Mouse (Mus musculus) intestine, embryonic 16.5 days (tissue): ENCODE results near the gene Adgrb3. TPM values are rescaled to one million over a fixed set of nuclear protein-coding genes. Genes with fewer than 3 reads are reported as not detected.

Experiments used
- ATAC-seq: fragments of 200-750 bp; cut with Nextera tagmentation; 2 replicates; pipeline ENCODE4 v1.8.0; 2017; ENCODE audit warnings: moderate TSS enrichment, moderate library complexity
- H3K27ac ChIP-seq: fragments of 300-500 bp; sonication (generic); 2 replicates; pipeline ENCODE4 v1.5.1; 2014; ENCODE audit warnings: mild to moderate bottlenecking, low read length
- H3K27me3 ChIP-seq: fragments of 300-500 bp; sonication (generic); replicated peaks from 2 replicates; pipeline ENCODE4 v1.6.1; 2014; ENCODE audit warnings: low read length, control low read depth, mixed read lengths; ENCODE audit not compliant: control insufficient read depth, insufficient read depth
- H3K36me3 ChIP-seq: fragments of 300-500 bp; sonication (generic); 2 replicates; pipeline ENCODE4 v1.6.1; 2014; ENCODE audit warnings: low read length, control low read depth; ENCODE audit not compliant: control insufficient read depth, insufficient read depth
- H3K4me1 ChIP-seq: fragments of 300-500 bp; sonication (generic); 2 replicates; pipeline ENCODE4 v1.6.1; 2014; ENCODE audit warnings: low read length, control low read depth, mixed read lengths; ENCODE audit not compliant: control insufficient read depth, insufficient read depth
- H3K4me2 ChIP-seq: fragments of 300-500 bp; sonication (generic); 2 replicates; pipeline ENCODE4 v1.6.1; 2014; ENCODE audit warnings: low read depth, low read length, control low read depth
- H3K4me3 ChIP-seq: fragments of 300-500 bp; sonication (generic); 2 replicates; pipeline ENCODE4 v1.5.1; 2014; ENCODE audit warnings: mild to moderate bottlenecking, low read length
- H3K9ac ChIP-seq: fragments of 300-500 bp; sonication (generic); 2 replicates; pipeline ENCODE4 v1.6.1; 2014; ENCODE audit warnings: low read depth, low read length
- H3K9me3 ChIP-seq: fragments of 300-500 bp; sonication (generic); 2 replicates; pipeline ENCODE4 v1.6.1; 2016; ENCODE audit warnings: low read length, control low read depth; ENCODE audit not compliant: control insufficient read depth
- WGBS: fragments of 180-500 bp; shearing (Covaris S2); extraction: QIAGEN DNeasy Blood & Tissue Kit; methylation state at CpG from one replicate; pipeline ENCODE4 v1.1.7; 2014; 5-methylcytosine and 5-hydroxymethylcytosine counted together
- polyA plus RNA-seq: library from polyadenylated mRNA; unstranded; fragments of >200 nt; fragmentation: Nextera tagmentation; extraction: Ambion mirVana; gene quantifications from 2 replicates; pipeline ENCODE4 v1.2.1, GENCODE M21; 2015

Adgrb3 gene
- polyA plus RNA-seq, 1 experiment from 2014 or later = 1.9 TPM

DNA sequence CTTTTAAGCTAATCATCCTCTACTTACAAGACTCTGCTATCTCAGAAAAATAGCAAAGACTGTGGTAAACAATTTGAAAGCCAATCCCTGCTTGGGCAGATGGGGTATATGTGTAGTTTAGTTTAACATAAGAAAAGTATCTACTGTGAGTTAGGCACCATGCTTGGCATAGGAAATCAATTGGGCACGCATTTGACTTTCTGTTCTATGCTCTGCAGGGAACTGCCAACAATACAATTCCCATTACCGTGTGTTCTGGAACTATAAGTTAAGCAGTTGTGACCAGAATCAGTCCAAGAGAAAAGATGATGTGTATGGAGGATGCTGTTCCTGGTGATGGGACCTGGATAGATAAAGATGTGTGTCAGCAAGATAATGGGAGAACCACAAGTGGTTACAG, 517.2 kb downstream of the Adgrb3 start:
- Histone ChIP-seq H3K9me3 (no peaks in the 10 kb centered on the region), H3K27ac (no peak overlapping the region), H3K9ac (no peak overlapping the region), H3K27me3 (no peaks in the 10 kb centered on the region), H3K4me1 (no peaks in the 10 kb centered on the region), H3K4me3 (no peak overlapping the region), H3K4me2 (no peak overlapping the region), H3K36me3 (no peaks in the 10 kb centered on the region)
- 73% methylated on average over 2 of the region's 2 CpGs for WGBS
- ATAC-seq = no peak

DNA sequence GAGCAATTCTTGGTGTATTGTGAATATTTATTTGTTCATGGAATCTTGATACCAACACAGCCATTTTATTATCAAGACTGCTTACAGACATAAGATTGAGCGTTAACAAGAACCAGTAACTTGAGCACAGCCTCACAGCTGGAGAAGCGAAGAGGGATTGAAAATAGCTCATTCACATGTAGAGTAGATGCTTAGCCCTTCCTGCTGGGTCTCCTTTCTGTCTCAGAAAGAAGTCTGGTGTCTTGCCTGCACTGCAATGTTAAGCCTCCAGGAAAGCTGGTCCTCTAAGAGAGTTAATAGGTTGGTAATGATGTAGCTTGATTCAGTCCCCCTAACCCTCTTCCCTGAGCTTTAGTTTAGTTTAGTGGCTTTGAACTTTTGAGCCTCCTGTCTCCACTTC, 519.4 kb downstream of the Adgrb3 start:
- Histone ChIP-seq H3K4me2 (no peak overlapping the region), H3K4me1 (no peaks in the 10 kb centered on the region), H3K36me3 (no peaks in the 10 kb centered on the region), H3K9ac (no peak overlapping the region), H3K27me3 (no peaks in the 10 kb centered on the region), H3K4me3 (no peak overlapping the region), H3K9me3 (no peaks in the 10 kb centered on the region), H3K27ac (no peak overlapping the region)
- 43% methylated on average over 2 of the region's 2 CpGs for WGBS
- no peak for ATAC-seq

DNA sequence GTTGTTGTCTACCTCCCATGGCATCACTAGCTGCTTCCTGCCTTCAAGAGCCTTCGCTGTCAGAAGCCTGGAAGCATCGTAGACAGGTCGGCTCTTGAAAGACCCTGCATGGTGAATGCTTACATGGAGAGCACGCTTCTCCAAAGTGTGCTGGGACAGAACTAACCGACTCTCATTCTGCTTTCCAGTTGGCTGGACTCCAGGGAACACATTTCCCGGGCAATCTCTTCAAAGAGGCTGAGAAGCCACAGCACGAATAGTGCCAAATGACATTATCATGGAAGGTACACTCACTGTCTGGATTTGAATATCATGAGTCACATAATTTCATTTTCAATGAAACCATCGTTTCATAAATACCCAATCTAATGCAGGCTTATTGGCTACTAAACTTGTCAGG, 548.0 kb downstream of the Adgrb3 start:
- H3K27me3 ChIP-seq = no peaks in the 10 kb centered on the region
- no peaks in the 10 kb centered on the region for H3K36me3 ChIP-seq
- H3K9me3 ChIP-seq = no peaks in the 10 kb centered on the region
- H3K4me3 ChIP-seq = no peak overlapping the region
- no peak overlapping the region for H3K27ac ChIP-seq
- 82% methylated on average over 8 of the region's 8 CpGs for WGBS
- no peak overlapping the region for H3K4me2 ChIP-seq
- ATAC-seq = no peak
- no peaks in the 10 kb centered on the region for H3K4me1 ChIP-seq
- no peak overlapping the region for H3K9ac ChIP-seq

DNA sequence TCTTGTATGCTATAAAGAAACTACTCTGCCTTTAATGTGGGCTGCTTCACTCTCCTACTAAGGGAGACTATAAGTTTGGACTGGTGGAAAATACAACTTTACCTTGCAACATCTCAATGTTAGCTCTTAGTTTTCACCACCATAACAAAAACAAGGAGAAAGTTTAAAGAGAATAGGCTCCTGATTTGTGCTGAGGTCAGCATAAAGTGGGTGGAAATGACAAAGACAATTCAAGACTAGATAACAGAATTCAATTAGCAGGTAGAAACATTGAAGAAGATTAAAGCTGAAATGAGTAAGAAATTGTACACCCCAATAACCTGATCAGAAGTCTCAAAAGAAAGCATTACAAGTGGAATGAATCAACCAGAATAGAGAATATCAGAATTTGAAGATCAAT, 578.9 kb downstream of the Adgrb3 start:
- Histone ChIP-seq H3K9ac (no peak overlapping the region), H3K36me3 (no peaks in the 10 kb centered on the region)
- ATAC-seq = no peak

DNA sequence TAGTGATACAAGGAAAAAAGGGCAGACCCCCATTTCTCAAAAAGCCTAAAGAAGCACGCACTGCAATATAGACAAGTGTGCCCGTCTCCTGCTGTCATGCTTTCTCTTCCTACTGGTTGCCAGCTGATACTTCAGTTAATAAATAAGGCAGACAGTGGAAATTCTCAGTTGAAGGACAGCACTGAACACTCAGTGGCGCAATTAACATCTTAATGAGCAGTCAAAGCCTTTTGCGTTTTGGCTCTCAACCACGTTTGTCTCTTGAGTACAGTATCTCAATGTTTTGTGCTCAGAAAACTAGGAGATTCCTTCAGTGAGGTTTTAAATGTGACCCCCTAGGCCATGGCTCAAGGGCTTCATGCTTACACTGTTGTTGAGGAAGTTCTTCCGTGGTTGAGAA, 587.1 kb downstream of the Adgrb3 start:
- no peak overlapping the region for H3K27ac ChIP-seq
- H3K4me2 ChIP-seq = no peak overlapping the region
- 73% methylated on average over 6 of the region's 6 CpGs for WGBS
- no peaks in the 10 kb centered on the region for H3K27me3 ChIP-seq
- no peak overlapping the region for H3K9ac ChIP-seq
- no peaks in the 10 kb centered on the region for H3K4me1 ChIP-seq
- H3K36me3 ChIP-seq = no peaks in the 10 kb centered on the region
- no peak overlapping the region for H3K4me3 ChIP-seq
- no peaks in the 10 kb centered on the region for H3K9me3 ChIP-seq
- no peak for ATAC-seq

More for the DNA sequence above, 578.9 kb downstream of the Adgrb3 start:
- Histone ChIP-seq H3K4me3 (no peak overlapping the region), H3K4me1 (no peaks in the 10 kb centered on the region), H3K27me3 (no peaks in the 10 kb centered on the region), H3K4me2 (no peak overlapping the region), H3K27ac (no peak overlapping the region), H3K9me3 (no peaks in the 10 kb centered on the region)

DNA sequence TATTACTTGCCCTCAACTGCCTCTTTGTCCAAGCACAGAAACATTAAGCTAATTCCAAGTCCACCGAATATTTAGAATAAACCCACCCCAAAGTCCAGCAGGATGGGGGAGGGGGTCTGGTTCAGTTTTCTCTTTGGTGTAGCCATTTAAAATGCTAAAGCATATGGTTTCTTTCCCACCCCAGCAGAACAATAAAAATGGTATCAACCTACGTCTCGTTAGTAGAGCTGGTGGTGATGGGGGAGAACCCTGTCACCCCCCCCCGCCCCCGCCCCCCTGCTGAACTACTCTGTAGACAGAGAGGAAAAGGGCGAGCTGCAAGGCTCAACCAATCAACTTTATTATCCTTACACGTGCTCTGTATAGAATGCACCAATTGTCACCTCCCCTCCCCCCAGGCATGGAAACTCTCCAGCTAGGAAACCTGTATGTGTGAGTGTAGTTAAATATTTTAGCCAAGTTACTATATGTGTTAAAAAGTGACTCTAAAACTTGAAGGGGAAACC, 600.2 kb downstream of the Adgrb3 start:
- Histone ChIP-seq H3K27ac (no peak overlapping the region), H3K9ac (no peak overlapping the region), H3K4me2 (no peak overlapping the region), H3K9me3 (no peaks in the 10 kb centered on the region), H3K27me3 (no peaks in the 10 kb centered on the region), H3K4me3 (no peak overlapping the region), H3K4me1 (no peaks in the 10 kb centered on the region), H3K36me3 (no peaks in the 10 kb centered on the region)
- ATAC-seq = no peak
- 36% methylated on average over 7 of the region's 7 CpGs for WGBS

DNA sequence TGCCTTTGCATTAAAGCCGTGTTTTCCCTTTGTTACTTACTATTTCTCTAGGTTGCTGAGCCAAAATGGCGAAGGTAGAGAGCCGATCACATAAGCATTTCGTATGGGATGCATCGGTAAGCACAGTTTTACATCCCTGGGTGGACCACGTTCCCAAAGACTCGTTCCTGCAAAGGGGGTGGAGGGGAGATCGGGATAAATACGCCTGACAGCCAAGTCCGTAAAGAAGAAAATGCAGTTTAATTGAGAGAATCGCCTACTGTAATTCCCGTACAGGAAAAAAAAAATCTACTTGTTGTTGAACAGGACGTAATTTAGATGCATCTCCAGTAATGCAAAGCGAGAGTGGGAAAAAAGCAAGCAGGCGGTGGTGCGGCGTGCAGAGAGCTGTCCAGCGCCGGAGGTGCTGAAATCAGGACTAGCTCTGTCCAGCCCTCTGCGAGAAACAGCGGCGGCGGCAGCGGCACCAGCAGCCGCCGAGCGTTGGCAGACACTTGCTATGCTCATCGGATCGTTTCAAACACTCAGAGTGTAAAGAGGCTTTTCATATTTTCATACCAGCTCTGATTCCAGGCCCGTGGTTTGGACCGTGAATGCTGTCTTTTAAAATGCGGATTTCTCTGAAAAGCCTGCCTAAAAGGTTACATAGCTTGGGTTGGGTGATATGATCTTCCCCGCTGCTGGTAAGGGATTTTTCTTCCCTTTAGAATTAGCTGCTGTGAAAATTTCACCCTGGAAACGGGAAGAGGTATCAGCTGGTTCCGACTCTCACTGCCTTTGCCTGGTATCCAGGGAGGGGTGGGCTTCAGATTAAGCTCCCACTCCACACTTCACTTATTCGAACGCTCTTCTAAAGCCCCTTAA, 600.9 kb downstream of the Adgrb3 start:
- Histone ChIP-seq H3K4me1 (no peaks in the 10 kb centered on the region), H3K4me3 (no peak overlapping the region), H3K27me3 (no peaks in the 10 kb centered on the region), H3K27ac (no peak overlapping the region), H3K9ac (no peak overlapping the region), H3K4me2 (0 out of 2 replicates have a peak overlapping the region, but pooled peaks have one; percentile 23), H3K9me3 (no peaks in the 10 kb centered on the region), H3K36me3 (no peaks in the 10 kb centered on the region)
- 6% methylated on average over 37 of the region's 37 CpGs for WGBS
- peak; percentile 89 for ATAC-seq

DNA sequence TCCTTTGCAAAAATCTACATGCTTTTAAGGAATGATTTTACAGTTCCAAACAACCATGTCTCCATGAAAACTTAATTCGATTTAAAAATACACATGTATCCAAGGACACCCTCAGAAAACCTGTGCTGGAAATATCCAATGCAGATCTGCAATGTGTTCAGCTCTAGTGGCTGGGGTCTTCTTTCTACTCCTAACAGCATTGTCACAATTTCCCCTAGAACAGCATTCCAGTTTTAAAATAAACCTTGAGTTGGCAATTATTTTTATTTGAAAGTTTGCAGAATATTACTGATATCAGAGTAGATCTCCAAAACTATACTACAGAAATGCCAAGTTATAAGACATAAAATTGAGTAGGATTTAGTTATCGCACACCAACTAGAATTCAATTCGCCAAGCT, 601.6 kb downstream of the Adgrb3 start:
- H3K9me3 ChIP-seq = no peaks in the 10 kb centered on the region
- no peaks in the 10 kb centered on the region for H3K36me3 ChIP-seq
- H3K9ac ChIP-seq = no peak overlapping the region
- H3K27me3 ChIP-seq = no peaks in the 10 kb centered on the region
- H3K4me3 ChIP-seq = no peak overlapping the region
- WGBS = 49% methylated on average over 3 of the region's 3 CpGs
- H3K4me2 ChIP-seq = no peak overlapping the region
- no peak overlapping the region for H3K27ac ChIP-seq
- no peaks in the 10 kb centered on the region for H3K4me1 ChIP-seq
- no peak for ATAC-seq

DNA sequence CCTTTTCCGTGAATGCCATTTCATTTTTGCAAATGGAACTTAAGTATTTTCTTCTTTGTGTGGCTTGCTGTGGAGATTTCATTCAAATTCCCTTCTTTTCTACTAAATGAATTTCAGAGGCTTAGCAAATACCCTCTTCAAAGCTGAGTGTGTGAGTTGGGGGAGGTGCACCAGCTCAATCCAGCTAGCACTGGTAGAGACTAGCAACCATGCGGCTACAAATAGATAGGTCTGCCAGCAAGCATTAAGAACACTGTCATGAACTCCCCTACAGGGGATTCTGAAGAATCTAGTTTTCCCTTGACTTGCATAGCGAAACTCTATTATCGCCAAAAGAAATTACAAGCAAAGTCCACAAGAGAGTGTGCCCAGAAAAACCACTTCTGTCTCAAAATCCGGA, 624.9 kb downstream of the Adgrb3 start:
- H3K27ac ChIP-seq = no peak overlapping the region
- no peak overlapping the region for H3K4me3 ChIP-seq
- ATAC-seq = no peak
- no peak overlapping the region for H3K9ac ChIP-seq
- H3K27me3 ChIP-seq = no peaks in the 10 kb centered on the region
- no peaks in the 10 kb centered on the region for H3K4me1 ChIP-seq
- H3K9me3 ChIP-seq = no peaks in the 10 kb centered on the region
- H3K36me3 ChIP-seq = no peaks in the 10 kb centered on the region
- no peak overlapping the region for H3K4me2 ChIP-seq
- WGBS = 53% methylated on average over 5 of the region's 5 CpGs

DNA sequence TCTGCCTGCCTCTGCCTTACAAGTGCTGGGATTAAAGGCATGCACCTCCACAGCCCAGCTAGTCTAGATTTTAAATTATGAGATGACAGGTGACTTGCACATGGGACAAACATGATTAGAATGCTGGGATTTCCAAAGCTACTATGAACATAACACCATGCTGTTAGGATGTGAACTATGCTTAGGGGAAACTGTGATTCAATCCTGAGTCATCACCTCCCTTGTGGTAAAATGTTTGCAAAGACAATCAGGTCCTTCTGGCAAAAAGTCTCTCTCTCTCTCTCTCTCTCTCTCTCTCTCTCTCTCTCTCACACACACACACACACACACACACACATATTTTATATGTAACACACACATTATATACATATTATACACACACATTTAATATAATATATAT, 630.1 kb downstream of the Adgrb3 start:
- ATAC-seq = no peak
- H3K9ac ChIP-seq = no peak overlapping the region
- H3K4me1 ChIP-seq = no peaks in the 10 kb centered on the region
- H3K4me2 ChIP-seq = no peak overlapping the region
- no peak overlapping the region for H3K27ac ChIP-seq
- H3K27me3 ChIP-seq = no peaks in the 10 kb centered on the region
- H3K9me3 ChIP-seq = no peaks in the 10 kb centered on the region
- H3K4me3 ChIP-seq = no peak overlapping the region
- H3K36me3 ChIP-seq = no peaks in the 10 kb centered on the region
